Mouse (Mus musculus) brain, embryonic 14.5 days (tissue): Measurements from ENCODE around the gene Ppm1g. TPM values are rescaled to one million over a fixed set of nuclear protein-coding genes. Genes with fewer than 3 reads are reported as not detected.
A peak's percentile ranks its signal among the peaks of the same experiment; 100 is the strongest.

Source experiments
- DNase-seq: peaks from one replicate; pipeline ENCODE4 v3.0.0-alpha.2; 2011; ENCODE audit warnings: low read depth
- CTCF ChIP-seq: fragments of 200-500 bp; IDR thresholded peaks from 2 replicates; pipeline ENCODE4 v1.5.1; 2012; ENCODE audit warnings: inconsistent platforms, mild to moderate bottlenecking, moderate library complexity, borderline replicate concordance; ENCODE audit not compliant: insufficient read depth, insufficient read length; ENCODE audit errors: extremely low read depth
- POLR2A ChIP-seq: fragments of 200-500 bp; IDR thresholded peaks from 2 replicates; pipeline ENCODE4 v1.6.1; 2012; ENCODE audit warnings: mild to moderate bottlenecking, inconsistent platforms, borderline replicate concordance; ENCODE audit not compliant: poor library complexity, insufficient read depth, insufficient read length, severe bottlenecking; ENCODE audit errors: extremely low read depth
- polyA plus RNA-seq: library from polyadenylated mRNA; depleted of rRNA; stranded (reverse); fragments of >200 nt; gene quantifications from 2 replicates; pipeline ENCODE4 v1.2.3, GENCODE M21; 2012; rRNA removed

The Ppm1g gene
- polyA plus RNA-seq, 1 experiment: 192 TPM

- TF ChIP-seq CTCF: no peak
- TF ChIP-seq POLR2A: no peak
- DNase-seq: no peak
Measured at GRCm38 (mm10) chr5:31183678-31184077, 36.8 kb downstream of the Ppm1g start.

GRCm38 (mm10) chr5:31181183-31181770, 39.2 kb downstream of the Ppm1g start:
- no peak for DNase-seq
- TF ChIP-seq CTCF (no peak), POLR2A (no peak)

- TF ChIP-seq POLR2A (peak; percentile 54; the same call in 1 of the 2 replicates), CTCF (no peak)
- DNase-seq: peak; percentile 99
Measured at GRCm38 (mm10) chr5:31179766-31180630, 40.5 kb downstream of the Ppm1g start, which contains the start of the genes Gm29609 and Gtf3c2. Gene Gm29609 (minus strand): TSS chr5:31179911. Gene Gtf3c2 (minus strand): TSS chr5:31180144.

- TF ChIP-seq POLR2A (no peak), CTCF (no peak)
- no peak for DNase-seq
Measured at GRCm38 (mm10) chr5:31179301-31179765, 41.2 kb downstream of the Ppm1g start.

- TF ChIP-seq CTCF (no peak), POLR2A (no peak)
- no peak for DNase-seq
Measured at GRCm38 (mm10) chr5:31168630-31169029, 51.9 kb downstream of the Ppm1g start.

- TF ChIP-seq POLR2A (no peak), CTCF (no peak)
- DNase-seq: no peak
Measured at GRCm38 (mm10) chr5:31164878-31165277, 55.6 kb downstream of the Ppm1g start.

- TF ChIP-seq CTCF (no peak), POLR2A (no peak)
- DNase-seq: no peak
Measured at GRCm38 (mm10) chr5:31162462-31162861, 58.0 kb downstream of the Ppm1g start.

- TF ChIP-seq CTCF: no peak
- TF ChIP-seq POLR2A: peak; percentile 63; the same call in 1 of the 2 replicates
- peak; percentile 95 for DNase-seq
Measured at GRCm38 (mm10) chr5:31154152-31154553, 66.3 kb downstream of the Ppm1g start, which contains the start of gene Mpv17. Gene Mpv17 (minus strand): TSS chr5:31154251.

- DNase-seq: no peak
- TF ChIP-seq POLR2A (no peak), CTCF (no peak)
Measured at GRCm38 (mm10) chr5:31153516-31154151, 66.9 kb downstream of the Ppm1g start.

Other genes with a start within 250 kb of the Ppm1g start
- gene Atraid, start 172.4 kb downstream of the Ppm1g start, polyA plus RNA-seq: 122 and 154 TPM in 2 replicates
- 40.7 and 44.5 TPM in 2 replicates for gene Slc5a6, start 171.8 kb downstream of the Ppm1g start, polyA plus RNA-seq
- 33.8 and 34.0 TPM in 2 replicates for gene Cad, start 165.9 kb downstream of the Ppm1g start, polyA plus RNA-seq
- not detected in 2 replicates for gene Dnajc5g, start 114.4 kb downstream of the Ppm1g start, polyA plus RNA-seq
- gene Slc30a3, start 112.5 kb downstream of the Ppm1g start, polyA plus RNA-seq: 21.2 and 31.6 TPM in 2 replicates
- 0.05 TPM in 1 of 2 replicates, not detected in the other for gene Trim54, start 104.0 kb downstream of the Ppm1g start, polyA plus RNA-seq
- gene Ucn, start 81.9 kb downstream of the Ppm1g start, polyA plus RNA-seq: not detected in 2 replicates
- gene Mpv17, start 66.4 kb downstream of the Ppm1g start, polyA plus RNA-seq: 55.9 and 74.4 TPM in 2 replicates
- 3.7 and 4.1 TPM in 2 replicates for gene Gm29609, start 40.8 kb downstream of the Ppm1g start, polyA plus RNA-seq
- 94.3 and 110 TPM in 2 replicates for gene Gtf3c2, start 40.5 kb downstream of the Ppm1g start, polyA plus RNA-seq
- 96.8 and 110 TPM in 2 replicates for gene Snx17, start 27.5 kb downstream of the Ppm1g start, polyA plus RNA-seq
- 53.3 and 58.6 TPM in 2 replicates for gene Eif2b4, start 27.3 kb downstream of the Ppm1g start, polyA plus RNA-seq
- 62.0 and 96.9 TPM in 2 replicates for gene Zfp513, start 18.4 kb downstream of the Ppm1g start, polyA plus RNA-seq
- gene Nrbp1, start 20.2 kb upstream of the Ppm1g start, polyA plus RNA-seq: 143 and 175 TPM in 2 replicates
- gene Gm9970, start 20.5 kb upstream of the Ppm1g start, polyA plus RNA-seq: 0.15 TPM in 1 of 2 replicates, not detected in the other
- 3.4 and 6.4 TPM in 2 replicates for gene Krtcap3, start 31.0 kb upstream of the Ppm1g start, polyA plus RNA-seq
- 48.2 and 51.9 TPM in 2 replicates for gene Ift172, start 70.4 kb upstream of the Ppm1g start, polyA plus RNA-seq
- 149 and 214 TPM in 2 replicates for gene Fndc4, start 75.4 kb upstream of the Ppm1g start, polyA plus RNA-seq
- gene Gckr, start 76.8 kb upstream of the Ppm1g start, polyA plus RNA-seq: 0.77 and 0.86 TPM in 2 replicates
- 76.5 and 90.4 TPM in 2 replicates for gene Zfp512, start 231.7 kb upstream of the Ppm1g start, polyA plus RNA-seq